ENCODE assay signal across 1 mouse cellular context in the genomic region with DNA sequence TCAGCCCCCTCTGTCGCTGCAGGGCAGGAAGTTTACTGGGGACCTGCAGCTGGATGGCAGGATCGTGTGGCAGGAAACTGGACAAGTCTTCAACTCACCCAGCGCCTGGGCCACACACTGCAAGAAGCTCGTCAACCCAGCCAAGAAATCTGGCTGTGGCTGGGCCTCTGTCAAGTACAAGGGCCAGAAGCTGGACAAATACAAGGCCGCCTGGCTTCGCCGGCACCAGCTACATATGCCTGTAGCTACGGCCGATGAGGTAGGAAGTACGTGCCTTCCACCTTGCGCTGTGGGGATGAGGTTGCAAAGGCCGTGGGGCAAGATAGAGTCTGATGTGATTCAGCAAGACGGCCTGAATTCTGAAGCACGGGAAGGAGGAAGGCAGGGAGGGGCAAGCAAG.
TF ChIP-seq lines count a peak whose summit lies in the region.

No protein-coding gene starts in this region.

TF ChIP-seq in CH12.LX, 34 proteins besides CTCF, POLR2A, EP300 and RAD21:
- no peak for TF ChIP-seq GABPA (IDR thresholded peaks at IDR 0.05; ENCODE audit: insufficient replicate concordance, low read depth, low read length)
- no peak for TF ChIP-seq ELF1 (IDR thresholded peaks at IDR 0.05; ENCODE audit: low read depth, low read length)
- no peak for TF ChIP-seq CHD1 (IDR thresholded peaks at IDR 0.05; ENCODE audit: low read depth, low read length)
- no peak for TF ChIP-seq SMC3 (IDR thresholded peaks at IDR 0.05; ENCODE audit: low read depth, low read length)
- TF ChIP-seq USF2 (conservative IDR thresholded peaks at IDR 0.05; ENCODE audit: low read depth, low read length) = no peak
- no peak for TF ChIP-seq TBP (conservative IDR thresholded peaks at IDR 0.05; ENCODE audit: low read depth, low read length)
- TF ChIP-seq MYC (IDR thresholded peaks at IDR 0.05; ENCODE audit: low read depth, low read length) = no peak
- no peak for TF ChIP-seq MEF2A (IDR thresholded peaks at IDR 0.05; ENCODE audit: borderline replicate concordance, low read depth, low read length)
- TF ChIP-seq IRF4 (IDR thresholded peaks at IDR 0.05; ENCODE audit: low read depth, low read length) = no peak
- TF ChIP-seq MXI1 (IDR thresholded peaks at IDR 0.05; ENCODE audit: low read depth, low read length) = no peak
- no peak for TF ChIP-seq RCOR1 (conservative IDR thresholded peaks at IDR 0.05; ENCODE audit: low read depth, low read length)
- TF ChIP-seq UBTF (IDR thresholded peaks at IDR 0.05; ENCODE audit: low read depth, low read length) = no peak
